ENCODE assay signal across 8 mouse cellular contexts in genomic region chr1:139454340-139455225, GRCm38 (mm10). TPM values are rescaled to one million over a fixed set of nuclear protein-coding genes. Genes with fewer than 3 reads are reported as not detected.
DNase-seq lines count a peak whose midpoint lies in the region; ATAC-seq lines count a peak whose summit lies in the region.

Gene Aspm (plus strand): TSS chr1:139454772.

- peak; percentile 99 for ATAC-seq in CD4-positive, CD25-positive, alpha-beta regulatory T cell, adult 4 months
- ATAC-seq in heart, embryonic 14.5 days (ENCODE audit: insufficient number of reproducible peaks, insufficient read depth, low FRiP score, low read depth) = peak; percentile 97
- peak; percentile 96 for ATAC-seq in liver, embryonic 13.5 days (ENCODE audit: low read depth)
- ATAC-seq in stomach, embryonic 16.5 days (ENCODE audit: insufficient read depth, low FRiP score) = peak; percentile 98

- DNase-seq in c-Kit-negative CD71-positive TER-119-positive erythroid progenitor cells, embryonic 14.5 days (ENCODE audit: low read depth, low spot score) = peak; percentile 96
- DNase-seq in fibroblast of lung, adult 2 months (ENCODE audit: low read depth) = peak; percentile 85
- peak; percentile 94 for DNase-seq in kidney, postnatal 14 days
- DNase-seq in liver, embryonic 13.5 days = peak; percentile 91
- DNase-seq in neural tube, embryonic 10.5 days (ENCODE audit: extremely low spot score, low spot score) = peak; percentile 87

- peak within 1 kb of the TSS; percentile 81 for H3K9ac ChIP-seq in heart, embryonic 14.5 days (ENCODE audit: low read length)
- peak within 1 kb of the TSS; percentile 93 for H3K9ac ChIP-seq in liver, embryonic 13.5 days
- H3K9ac ChIP-seq in stomach, embryonic 16.5 days (ENCODE audit: low read length) = peak within 1 kb of the TSS; percentile 74

- no peaks in the 10 kb centered on the region for H3K9me3 ChIP-seq in heart, embryonic 14.5 days (ENCODE audit: control insufficient read depth, low read length)
- H3K9me3 ChIP-seq in liver, embryonic 13.5 days (replicated peaks) = no peaks in the 10 kb centered on the region
- H3K9me3 ChIP-seq in stomach, embryonic 16.5 days (replicated peaks; ENCODE audit: control insufficient read depth, low read length) = no peaks in the 10 kb centered on the region

- peak within 1 kb of the TSS; percentile 86 for H3K4me2 ChIP-seq in heart, embryonic 14.5 days (ENCODE audit: low read length)
- peak within 1 kb of the TSS; percentile 84 for H3K4me2 ChIP-seq in liver, embryonic 13.5 days
- peak within 1 kb of the TSS; percentile 86 for H3K4me2 ChIP-seq in stomach, embryonic 16.5 days (ENCODE audit: low read depth, low read length)

- H3K27me3 ChIP-seq in heart, embryonic 14.5 days (ENCODE audit: control insufficient read depth, insufficient read depth, low read length) = no peaks in the 10 kb centered on the region
- no peaks in the 10 kb centered on the region for H3K27me3 ChIP-seq in liver, embryonic 13.5 days
- H3K27me3 ChIP-seq in stomach, embryonic 16.5 days (ENCODE audit: control insufficient read depth, insufficient read depth, low read length) = no peaks in the 10 kb centered on the region

- H3K36me3 ChIP-seq in heart, embryonic 14.5 days (ENCODE audit: control insufficient read depth, insufficient read depth, low read length) = peaks cover 30% of the 10 kb centered on the region
- peaks cover 26% of the 10 kb centered on the region for H3K36me3 ChIP-seq in liver, embryonic 13.5 days
- no peaks in the 10 kb centered on the region; the same call in 1 of the 2 replicates for H3K36me3 ChIP-seq in stomach, embryonic 16.5 days (ENCODE audit: control insufficient read depth, insufficient read depth, low read length)

- under 1% methylated on average over 65 of the region's 65 CpGs for WGBS in heart, embryonic 14.5 days
- under 1% methylated on average over 65 of the region's 65 CpGs for WGBS in liver, embryonic 13.5 days (ENCODE audit: insufficient replicate concordance)
- under 1% methylated on average over 65 of the region's 65 CpGs for WGBS in stomach, embryonic 16.5 days

- H3K4me1 ChIP-seq in heart, embryonic 14.5 days (ENCODE audit: control insufficient read depth in 2 of 2, insufficient read depth in 2 of 2, low read length in 2 of 2) = peaks cover 0 to 12% of the 10 kb centered on the region in 2 experiments; a peak in 3 of 4 replicates
- H3K4me1 ChIP-seq in liver, embryonic 13.5 days (replicated peaks) = peaks cover 30% of the 10 kb centered on the region
- peaks cover 13% of the 10 kb centered on the region for H3K4me1 ChIP-seq in stomach, embryonic 16.5 days (ENCODE audit: control insufficient read depth, insufficient read depth, low read length)

- H3K4me3 ChIP-seq in heart, embryonic 14.5 days (ENCODE audit: control insufficient read depth in 1 of 2, insufficient read depth in 1 of 2, low read depth in 1 of 2, low read length in 2 of 2) = peak within 1 kb of the TSS; percentile 68 to 92
- peak within 1 kb of the TSS; percentile 94 for H3K4me3 ChIP-seq in liver, embryonic 13.5 days (replicated peaks)
- peak within 1 kb of the TSS; percentile 70 for H3K4me3 ChIP-seq in stomach, embryonic 16.5 days (replicated peaks; ENCODE audit: low read length)

- H3K27ac ChIP-seq in heart, embryonic 14.5 days (replicated peaks in 1 of 2; ENCODE audit: control insufficient read depth in 1 of 2, insufficient read depth in 1 of 2, low read depth in 2 of 2, low read length in 2 of 2) = peak within 1 kb of the TSS; percentile 47 to 62
- H3K27ac ChIP-seq in liver, embryonic 13.5 days = peak within 1 kb of the TSS; percentile 89
- H3K27ac ChIP-seq in stomach, embryonic 16.5 days (ENCODE audit: low read length) = 0 out of 2 replicates have a peak within 1 kb of the TSS, but pooled peaks have one; percentile 34

RNA-seq across cellular contexts. Expression of gene Aspm, which starts in this region (rescaled TPM):
- polyA plus RNA-seq in CD4-positive, CD25-positive, alpha-beta regulatory T cell, adult 4 months (2017; shearing (Covaris generic)) = 1 to 10 TPM in 1 of 2 experiments, under 1 TPM in 1; 0.56 to 2.0 TPM
- polyA plus RNA-seq in heart, embryonic 14.5 days (2014; fragmentation: Nextera tagmentation; extraction: Ambion mirVana) = 14.9 and 15.7 TPM in 2 replicates
- polyA plus RNA-seq in liver, embryonic 13.5 days (2015; fragmentation: Nextera tagmentation; extraction: Ambion mirVana) = 8.9 and 11.5 TPM in 2 replicates
- 9.0 and 10.7 TPM in 2 replicates for polyA plus RNA-seq in stomach, embryonic 16.5 days (2015; fragmentation: Nextera tagmentation; extraction: Ambion mirVana)

Comparison
In these comparisons a context has a peak if more than half of its experiments do, and no peak if none do; other contexts are left out.
1. Peak in every context shown above with its lines: DNase-seq, ATAC-seq, H3K4me3 ChIP-seq and H3K27ac ChIP-seq.
2. H3K27ac ChIP-seq: peak in every context shown above with its lines; median percentile 89 in liver, embryonic 13.5 days; 54 in heart, embryonic 14.5 days; 34 in stomach, embryonic 16.5 days.